Mouse (Mus musculus) cerebellum, postnatal 4 days (tissue): ENCODE data around the gene Adamts4.
"Not testable (repeated sequence)": the region's sequence is repeated elsewhere in the genome, so short reads cannot be mapped to it uniquely, and the experiment has no call there.

Source experiments
- DNase-seq, 2 experiments: peaks; one replicate each; pipeline ENCODE4 v3.0.0; 2022; ENCODE audit warnings: low spot score in 2 of 2, mixed read lengths in 1 of 2

Gene Adamts4

GRCm38 (mm10) chr1:171279012-171279705 lies 28.9 kb downstream of the Adamts4 start:
- no peak for DNase-seq

GRCm38 (mm10) chr1:171279721-171280120 lies 29.5 kb downstream of the Adamts4 start:
- DNase-seq = no peak

- DNase-seq = no peak
These were observed 30.2 kb downstream of the Adamts4 start for GRCm38 (mm10) chr1:171280250-171280915.

- peak; percentile 71 to 83 for DNase-seq
These were observed 30.8 kb downstream of the Adamts4 start, which contains the start of gene Ppox for GRCm38 (mm10) chr1:171280916-171281527. Gene Ppox (minus strand): TSS chr1:171281186.

- DNase-seq = peak; percentile 61 to 78
These were observed 31.3 kb downstream of the Adamts4 start for GRCm38 (mm10) chr1:171281528-171281923.

GRCm38 (mm10) chr1:171282086-171282805 lies 32.0 kb downstream of the Adamts4 start:
- peak in 1 of 2 experiments; percentile 10 for DNase-seq

- peak in 1 of 2 experiments; percentile 1 for DNase-seq
These were observed 33.3 kb downstream of the Adamts4 start for GRCm38 (mm10) chr1:171283188-171284160.

GRCm38 (mm10) chr1:171284491-171284890 lies 34.3 kb downstream of the Adamts4 start:
- DNase-seq = no peak

- DNase-seq = no peak
These were observed 35.1 kb downstream of the Adamts4 start for GRCm38 (mm10) chr1:171285096-171285892.

GRCm38 (mm10) chr1:171286517-171286916 lies 36.3 kb downstream of the Adamts4 start:
- no peak for DNase-seq

- peak; percentile 93 to 94 for DNase-seq
These were observed 37.2 kb downstream of the Adamts4 start, which contains the start of gene Usp21 for GRCm38 (mm10) chr1:171287136-171288081. Gene Usp21 (minus strand): TSS chr1:171287991.

- no peak for DNase-seq
These were observed 38.1 kb downstream of the Adamts4 start for GRCm38 (mm10) chr1:171288328-171288727.

- no peak for DNase-seq
These were observed 43.1 kb downstream of the Adamts4 start for GRCm38 (mm10) chr1:171293351-171293750.

GRCm38 (mm10) chr1:171293906-171294297 lies 43.7 kb downstream of the Adamts4 start:
- no peak for DNase-seq

- peak; percentile 53 to 79 for DNase-seq
These were observed 44.3 kb downstream of the Adamts4 start, which contains the start of gene Ufc1 for GRCm38 (mm10) chr1:171294298-171295062. Gene Ufc1 (minus strand): TSS chr1:171295024.

- no peak for DNase-seq
These were observed 44.8 kb downstream of the Adamts4 start for GRCm38 (mm10) chr1:171295063-171295402.

- DNase-seq = no peak
These were observed 48.0 kb downstream of the Adamts4 start for GRCm38 (mm10) chr1:171298226-171298625.

- DNase-seq = not testable (repeated sequence)
These were observed 55.9 kb downstream of the Adamts4 start for GRCm38 (mm10) chr1:171306157-171306556.
